Mouse (Mus musculus) midbrain, embryonic 11.5 days (tissue): ENCODE measurements around the gene Foxp1. TPM values are rescaled to one million over a fixed set of nuclear protein-coding genes. Genes with fewer than 3 reads are reported as not detected.

Experiments used
- ATAC-seq: fragments of 200-750 bp; cut with Nextera tagmentation; 2 replicates; pipeline ENCODE4 v1.8.0; 2017; ENCODE audit warnings: moderate TSS enrichment, moderate library complexity; ENCODE audit not compliant: low FRiP score
- DNase-seq: peaks from one replicate; pipeline ENCODE4 v3.0.0; 2015; ENCODE audit warnings: low spot score; ENCODE audit errors: missing footprints
- H3K27ac ChIP-seq: fragments of 300-500 bp; sonication (generic); 2 replicates; pipeline ENCODE4 v1.5.1; 2014; ENCODE audit warnings: low read depth, low read length
- H3K27me3 ChIP-seq: fragments of 300-500 bp; sonication (generic); 2 replicates; pipeline ENCODE4 v1.6.1; 2014; ENCODE audit warnings: mild to moderate bottlenecking, low read length, moderate library complexity, mixed read lengths; ENCODE audit not compliant: control insufficient read depth, insufficient read depth
- H3K36me3 ChIP-seq: fragments of 300-500 bp; sonication (generic); 2 replicates; pipeline ENCODE4 v1.6.1; 2014; ENCODE audit warnings: mild to moderate bottlenecking, low read length, moderate library complexity, mixed read lengths; ENCODE audit not compliant: control insufficient read depth, insufficient read depth
- H3K4me1 ChIP-seq: fragments of 300-500 bp; sonication (generic); 2 replicates; pipeline ENCODE4 v1.6.1; 2014; ENCODE audit warnings: low read length; ENCODE audit not compliant: control insufficient read depth, insufficient read depth
- H3K4me2 ChIP-seq: fragments of 300-500 bp; sonication (generic); 2 replicates; pipeline ENCODE4 v1.6.1; 2014; ENCODE audit warnings: mild to moderate bottlenecking, moderate library complexity
- H3K4me3 ChIP-seq: fragments of 300-500 bp; sonication (generic); 2 replicates; pipeline ENCODE4 v1.5.1; 2014; ENCODE audit warnings: low read depth, low read length
- H3K9ac ChIP-seq: fragments of 300-500 bp; sonication (generic); 2 replicates; pipeline ENCODE4 v1.6.1; 2014; ENCODE audit warnings: low read length
- H3K9me3 ChIP-seq: fragments of 300-500 bp; sonication (generic); 2 replicates; pipeline ENCODE4 v1.6.1; 2016; ENCODE audit warnings: low read length; ENCODE audit not compliant: control insufficient read depth
- WGBS: fragments of 180-500 bp; shearing (Covaris S2); extraction: QIAGEN DNeasy Blood & Tissue Kit; methylation state at CpG from one replicate; pipeline ENCODE4 v1.1.7; 2014; 5-methylcytosine and 5-hydroxymethylcytosine counted together
- polyA plus RNA-seq: library from polyadenylated mRNA; unstranded; fragments of >200 nt; fragmentation: Nextera tagmentation; extraction: Ambion mirVana; gene quantifications from 2 replicates; pipeline ENCODE4 v1.2.1, GENCODE M21; 2014

The Foxp1 gene
- polyA plus RNA-seq, 1 experiment from 2014 or later, result 86.2 TPM

DNA sequence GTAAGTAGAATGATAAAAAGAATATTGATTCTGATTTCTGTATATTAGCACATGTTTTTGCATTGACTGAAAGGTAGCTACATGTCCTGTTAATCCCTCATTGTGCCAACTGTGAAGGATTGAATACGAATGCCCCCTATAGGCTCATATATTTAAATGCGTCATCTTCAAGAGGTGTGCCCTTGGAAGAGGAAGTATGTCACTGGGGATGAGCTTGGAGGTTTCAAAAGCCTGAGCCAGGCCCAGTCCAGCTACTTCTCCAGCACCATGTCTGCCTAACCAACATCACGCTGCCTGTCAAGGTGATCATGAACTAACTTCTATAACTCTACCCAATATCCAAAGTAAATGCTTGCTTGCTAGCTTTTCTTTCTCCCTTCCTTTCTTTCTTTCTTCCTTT is 180.1 kb downstream of the Foxp1 start:
- 91% methylated on average over 3 of the region's 3 CpGs for WGBS
- Histone ChIP-seq H3K4me1 (no peaks in the 10 kb centered on the region), H3K27me3 (no peaks in the 10 kb centered on the region), H3K4me2 (no peak overlapping the region), H3K9ac (no peak overlapping the region), H3K27ac (no peak overlapping the region), H3K9me3 (no peaks in the 10 kb centered on the region), H3K4me3 (no peak overlapping the region), H3K36me3 (no peaks in the 10 kb centered on the region)
- no peak for ATAC-seq
- no peak for DNase-seq

DNA sequence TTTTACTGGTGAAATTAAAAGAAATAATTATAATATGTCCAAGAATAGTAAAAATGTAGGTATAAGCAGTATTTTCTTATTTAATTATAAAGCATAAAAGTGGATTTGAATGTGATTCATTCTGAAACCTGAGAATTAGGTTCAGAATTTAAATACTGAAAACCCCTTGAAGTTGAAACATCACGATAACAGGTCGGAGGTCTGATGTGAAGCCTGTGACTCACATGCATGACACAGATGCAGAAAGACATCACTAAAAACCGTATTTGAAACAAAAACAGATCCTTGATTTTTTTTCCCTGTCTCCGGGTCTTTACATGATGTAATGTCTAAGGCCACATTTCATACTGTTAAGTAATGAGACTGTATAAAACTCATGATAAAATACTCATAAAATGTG is 181.6 kb downstream of the Foxp1 start:
- Histone ChIP-seq H3K4me1 (no peaks in the 10 kb centered on the region), H3K9ac (no peak overlapping the region), H3K27me3 (no peaks in the 10 kb centered on the region), H3K4me3 (no peak overlapping the region), H3K9me3 (no peaks in the 10 kb centered on the region), H3K4me2 (no peak overlapping the region), H3K27ac (no peak overlapping the region), H3K36me3 (no peaks in the 10 kb centered on the region)
- 89% methylated on average over 4 of the region's 4 CpGs for WGBS
- ATAC-seq, result no peak
- DNase-seq, result no peak

DNA sequence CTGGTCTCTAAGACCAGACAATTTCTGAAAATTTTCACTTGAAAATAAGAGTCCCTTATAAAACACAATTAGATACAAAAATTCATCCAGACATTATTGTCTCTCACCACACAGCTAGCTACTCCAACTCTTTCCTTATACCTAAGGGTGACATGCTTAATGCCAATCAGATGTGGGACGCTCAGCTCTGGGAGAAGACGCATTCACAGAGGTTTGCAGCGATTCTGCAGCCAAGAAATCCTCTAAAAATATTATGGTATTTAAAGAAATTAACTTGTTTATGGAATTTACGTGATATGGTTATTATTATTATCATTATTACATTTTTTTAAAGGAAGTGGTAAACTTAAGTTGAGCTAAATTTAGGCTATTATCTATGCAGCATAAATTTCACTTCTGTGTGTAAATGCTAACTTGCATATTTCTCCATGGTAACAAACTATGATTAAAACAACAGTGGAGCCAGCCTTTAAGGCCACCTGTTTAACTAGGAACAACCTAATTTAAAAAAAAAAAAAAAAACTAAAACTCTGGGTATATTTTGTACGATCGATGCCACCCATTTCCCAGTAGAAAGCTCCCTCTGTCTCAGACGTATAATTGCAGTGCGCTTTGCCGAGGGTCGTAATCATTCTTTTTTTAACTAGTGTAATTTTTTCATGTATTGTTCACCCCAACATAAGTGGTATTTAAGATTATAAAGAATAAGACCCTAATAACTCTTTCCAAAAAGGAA is 182.4 kb downstream of the Foxp1 start:
- DNase-seq (no peak), ATAC-seq (no peak)
- no peaks in the 10 kb centered on the region for H3K27me3 ChIP-seq
- H3K36me3 ChIP-seq, result no peaks in the 10 kb centered on the region
- no peaks in the 10 kb centered on the region for H3K4me1 ChIP-seq
- no peak overlapping the region for H3K27ac ChIP-seq
- WGBS, result 90% methylated on average over 10 of the region's 10 CpGs
- no peaks in the 10 kb centered on the region for H3K9me3 ChIP-seq
- H3K4me2 ChIP-seq, result no peak overlapping the region
- H3K4me3 ChIP-seq, result no peak overlapping the region
- H3K9ac ChIP-seq, result no peak overlapping the region

GRCm38 (mm10) chr6:99339343-99339620 is 183.2 kb downstream of the Foxp1 start:
- 81% methylated on average over 5 of the region's 5 CpGs for WGBS
- Histone ChIP-seq H3K9ac (no peak overlapping the region), H3K4me2 (no peak overlapping the region), H3K27me3 (no peaks in the 10 kb centered on the region), H3K9me3 (no peaks in the 10 kb centered on the region), H3K27ac (no peak overlapping the region), H3K4me3 (no peak overlapping the region), H3K36me3 (no peaks in the 10 kb centered on the region), H3K4me1 (no peaks in the 10 kb centered on the region)
- ATAC-seq (no peak), DNase-seq (no peak)

GRCm38 (mm10) chr6:99338593-99339342 is 183.8 kb downstream of the Foxp1 start:
- Histone ChIP-seq H3K27me3 (no peaks in the 10 kb centered on the region), H3K9ac (no peak overlapping the region), H3K4me3 (no peak overlapping the region), H3K4me2 (no peak overlapping the region), H3K27ac (no peak overlapping the region), H3K36me3 (no peaks in the 10 kb centered on the region), H3K9me3 (no peaks in the 10 kb centered on the region), H3K4me1 (no peaks in the 10 kb centered on the region)
- no peak for DNase-seq
- ATAC-seq, result no peak
- WGBS, result 74% methylated on average over 9 of the region's 9 CpGs

GRCm38 (mm10) chr6:99338174-99338573 is 184.3 kb downstream of the Foxp1 start:
- Histone ChIP-seq H3K9me3 (no peaks in the 10 kb centered on the region), H3K27me3 (no peaks in the 10 kb centered on the region), H3K9ac (no peak overlapping the region), H3K4me2 (no peak overlapping the region), H3K4me1 (no peaks in the 10 kb centered on the region), H3K36me3 (no peaks in the 10 kb centered on the region), H3K27ac (no peak overlapping the region), H3K4me3 (no peak overlapping the region)
- DNase-seq, result no peak
- no peak for ATAC-seq
- 58% methylated on average over 3 of the region's 3 CpGs for WGBS

DNA sequence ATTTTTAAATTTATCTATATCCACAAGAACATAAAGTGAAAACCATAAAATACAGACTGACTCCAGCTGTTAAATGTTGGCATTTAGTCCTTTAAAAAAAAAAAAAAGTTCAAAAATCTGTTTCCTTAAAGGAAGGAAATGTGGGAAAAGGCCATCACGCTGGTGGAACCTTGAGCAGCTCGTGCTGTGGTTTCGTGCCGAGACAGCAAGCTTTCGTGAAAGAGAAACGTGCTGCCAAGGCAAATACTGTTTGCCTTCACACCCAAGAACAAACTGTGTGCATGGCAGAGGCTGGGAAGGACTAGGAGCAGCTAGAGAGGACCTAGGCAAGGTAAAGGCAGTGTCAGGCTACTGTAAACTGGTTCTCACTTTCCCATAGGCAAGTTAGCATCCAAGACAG is 184.9 kb downstream of the Foxp1 start:
- Histone ChIP-seq H3K9me3 (no peaks in the 10 kb centered on the region), H3K4me1 (no peaks in the 10 kb centered on the region), H3K36me3 (no peaks in the 10 kb centered on the region), H3K4me3 (no peak overlapping the region), H3K9ac (no peak overlapping the region), H3K4me2 (no peak overlapping the region), H3K27ac (no peak overlapping the region), H3K27me3 (no peaks in the 10 kb centered on the region)
- DNase-seq, result no peak
- no peak for ATAC-seq
- 72% methylated on average over 6 of the region's 6 CpGs for WGBS

DNA sequence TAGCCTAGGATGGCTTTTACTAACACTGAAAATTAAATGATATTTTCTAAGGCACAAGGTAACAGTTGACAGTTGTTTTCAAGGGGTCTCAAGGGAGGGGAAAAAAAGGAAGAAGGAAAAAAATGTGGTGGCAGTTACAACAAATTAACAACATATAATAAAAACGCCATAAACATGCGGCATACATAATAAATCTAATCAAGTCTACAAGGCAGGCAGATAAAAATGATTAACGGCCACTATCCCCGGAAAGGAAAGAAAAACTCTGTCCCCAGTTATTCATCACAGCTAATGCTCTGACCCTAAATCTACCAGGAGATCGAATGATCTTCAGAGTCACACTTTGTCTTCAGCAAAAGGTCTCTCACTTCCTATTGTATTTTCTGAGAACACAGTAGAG is 186.3 kb downstream of the Foxp1 start:
- no peak overlapping the region for H3K27ac ChIP-seq
- H3K4me1 ChIP-seq, result no peaks in the 10 kb centered on the region
- H3K27me3 ChIP-seq, result no peaks in the 10 kb centered on the region
- ATAC-seq (no peak), DNase-seq (no peak)
- no peak overlapping the region for H3K4me3 ChIP-seq
- no peaks in the 10 kb centered on the region for H3K36me3 ChIP-seq
- WGBS, result 70% methylated on average over 5 of the region's 5 CpGs
- no peaks in the 10 kb centered on the region for H3K9me3 ChIP-seq
- no peak overlapping the region for H3K9ac ChIP-seq
- H3K4me2 ChIP-seq, result no peak overlapping the region

- ATAC-seq, result no peak
- no peaks in the 10 kb centered on the region for H3K9me3 ChIP-seq
Observed at GRCm38 (mm10) chr6:99335174-99335830, 187.2 kb downstream of the Foxp1 start.

More at GRCm38 (mm10) chr6:99335174-99335830, 187.2 kb downstream of the Foxp1 start:
- 79% methylated on average over 13 of the region's 13 CpGs for WGBS
- H3K36me3 ChIP-seq, result no peaks in the 10 kb centered on the region
- no peak for DNase-seq
- no peak overlapping the region for H3K4me2 ChIP-seq
- no peak overlapping the region for H3K9ac ChIP-seq
- H3K27ac ChIP-seq, result no peak overlapping the region
- no peak overlapping the region for H3K4me3 ChIP-seq
- no peaks in the 10 kb centered on the region for H3K27me3 ChIP-seq
- no peaks in the 10 kb centered on the region for H3K4me1 ChIP-seq
